Mouse (Mus musculus) CH12F3 (cell line): ENCODE measurements around the gene Tnr.

Source experiments
- in situ Hi-C: fragments of 300-500 bp; cut with MboI; formaldehyde crosslinking; loops from 2 replicates; pipeline ENCODE4 v1.14.3; 2020; ENCODE audit warnings: low sequenced_read_pairs

Gene Tnr

GRCm38 (mm10) chr1:159854261-159854660, 330.7 kb downstream of the Tnr start:
- in situ Hi-C loops = no loop called here

DNA sequence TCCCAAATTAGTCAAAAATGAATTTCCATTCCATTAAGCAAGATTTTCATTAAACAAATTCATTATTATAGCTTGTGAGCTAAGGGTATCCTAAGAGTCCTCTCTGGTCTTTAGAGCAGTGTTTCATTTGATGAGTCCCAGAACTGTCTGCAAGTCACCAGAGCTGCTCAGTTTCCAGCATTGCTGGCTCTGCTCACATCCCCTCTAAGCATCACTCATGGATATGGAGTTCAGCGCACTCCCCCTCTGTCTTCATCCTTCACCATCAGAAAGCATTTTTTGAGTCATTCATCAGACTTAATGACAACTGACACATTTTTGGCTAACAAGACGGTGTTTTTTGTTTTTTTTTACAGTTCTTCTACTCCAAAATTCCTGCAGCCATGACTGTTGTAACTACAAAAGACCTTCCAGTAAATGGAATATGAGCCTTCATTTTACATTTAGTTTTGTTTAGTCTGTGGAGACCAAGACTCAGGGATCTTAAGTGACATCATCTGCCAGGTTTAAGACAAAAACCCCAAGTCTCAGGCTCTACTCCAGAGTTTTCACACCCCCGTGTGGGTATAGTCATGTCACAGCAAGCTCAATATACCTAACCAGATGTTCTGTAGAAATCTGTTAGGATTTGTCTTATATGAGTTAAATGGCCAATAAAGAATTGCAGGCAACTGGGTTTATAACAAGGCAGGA, 338.4 kb downstream of the Tnr start:
- in situ Hi-C loops = no loop called here

DNA sequence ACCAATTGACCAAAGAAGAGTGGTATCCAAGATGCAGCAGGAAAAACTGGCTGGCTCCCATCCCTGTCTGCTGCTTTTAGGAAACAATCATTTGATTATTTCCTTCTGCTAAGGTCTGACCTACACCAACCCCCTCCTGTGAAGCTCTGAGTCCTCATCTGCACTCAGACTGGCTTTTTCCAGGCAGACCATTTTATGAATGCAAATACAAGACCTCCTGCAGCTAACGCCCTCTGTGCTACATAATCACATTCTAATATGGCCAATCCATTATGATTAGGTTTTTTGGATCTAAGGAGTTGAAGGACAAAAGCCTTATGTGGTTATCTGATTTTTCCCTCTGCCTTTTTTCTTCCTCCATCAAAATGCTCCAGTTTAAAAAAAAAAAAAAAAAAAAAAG, 342.1 kb downstream of the Tnr start:
- in situ Hi-C loops = no loop called here

- in situ Hi-C loops = no loop called here
Observed at GRCm38 (mm10) chr1:159869619-159870441, 346.3 kb downstream of the Tnr start.

DNA sequence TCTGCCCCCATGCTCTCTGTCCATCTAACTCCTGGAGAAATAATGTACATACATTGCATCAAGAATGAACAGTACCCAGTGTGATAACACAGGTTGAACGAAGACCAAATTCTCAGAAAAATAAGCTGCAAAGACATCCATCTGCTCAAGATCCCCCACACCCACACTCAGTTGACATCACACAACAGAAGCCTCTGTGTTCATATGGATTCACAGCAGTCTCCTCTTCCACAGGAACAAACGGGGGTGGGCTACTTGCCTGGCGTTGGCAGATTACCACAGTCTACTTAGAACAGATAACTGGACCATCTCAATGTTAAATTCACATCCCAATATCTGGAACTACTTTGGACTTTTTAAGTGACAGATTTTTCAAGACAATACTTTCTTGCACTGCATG, 349.3 kb downstream of the Tnr start:
- in situ Hi-C loops = no loop called here

DNA sequence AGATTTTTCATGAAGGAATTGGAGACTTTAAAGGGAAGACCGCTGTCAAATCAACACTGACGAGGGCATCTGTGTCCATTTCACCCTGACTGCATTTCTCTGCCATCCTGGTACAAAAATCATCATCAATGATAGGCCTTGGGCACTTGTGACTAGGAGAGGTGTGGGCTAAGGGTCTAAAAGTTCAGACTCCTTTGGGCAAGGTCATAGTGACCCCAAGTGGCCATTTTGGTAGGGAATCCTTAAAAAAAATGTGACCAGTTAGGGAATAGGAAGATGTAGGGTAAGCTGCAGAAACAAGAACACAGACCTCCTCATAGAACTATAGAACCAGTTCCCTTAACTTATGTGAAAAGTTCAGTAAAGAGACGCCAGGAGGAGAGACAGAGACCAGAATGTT, 355.1 kb downstream of the Tnr start:
- in situ Hi-C loops = no loop called here

DNA sequence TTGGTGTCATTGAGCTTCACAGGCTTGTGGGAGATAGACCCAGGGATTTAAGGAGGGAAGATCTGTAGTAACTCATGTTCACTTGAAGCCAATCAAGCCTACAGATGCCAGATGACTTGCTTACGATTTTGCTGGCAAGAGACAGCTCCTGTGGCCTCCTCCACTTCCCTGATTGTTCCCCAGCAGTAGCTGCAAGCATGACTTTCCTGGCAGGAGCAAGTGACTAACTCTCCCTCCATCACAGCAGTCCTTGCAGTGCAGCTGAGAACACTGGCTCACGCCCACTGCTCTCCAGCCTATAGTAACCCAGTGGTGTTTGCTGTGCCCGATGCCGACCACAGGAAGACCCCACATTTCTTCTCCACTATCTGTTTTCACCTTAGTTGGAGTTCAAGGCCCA, 356.3 kb downstream of the Tnr start:
- in situ Hi-C loops = no loop called here

GRCm38 (mm10) chr1:159885476-159885875, 361.9 kb downstream of the Tnr start:
- in situ Hi-C loops = no loop called here

- in situ Hi-C loops = no loop called here
Observed at GRCm38 (mm10) chr1:159888611-159889010, 365.0 kb downstream of the Tnr start.

DNA sequence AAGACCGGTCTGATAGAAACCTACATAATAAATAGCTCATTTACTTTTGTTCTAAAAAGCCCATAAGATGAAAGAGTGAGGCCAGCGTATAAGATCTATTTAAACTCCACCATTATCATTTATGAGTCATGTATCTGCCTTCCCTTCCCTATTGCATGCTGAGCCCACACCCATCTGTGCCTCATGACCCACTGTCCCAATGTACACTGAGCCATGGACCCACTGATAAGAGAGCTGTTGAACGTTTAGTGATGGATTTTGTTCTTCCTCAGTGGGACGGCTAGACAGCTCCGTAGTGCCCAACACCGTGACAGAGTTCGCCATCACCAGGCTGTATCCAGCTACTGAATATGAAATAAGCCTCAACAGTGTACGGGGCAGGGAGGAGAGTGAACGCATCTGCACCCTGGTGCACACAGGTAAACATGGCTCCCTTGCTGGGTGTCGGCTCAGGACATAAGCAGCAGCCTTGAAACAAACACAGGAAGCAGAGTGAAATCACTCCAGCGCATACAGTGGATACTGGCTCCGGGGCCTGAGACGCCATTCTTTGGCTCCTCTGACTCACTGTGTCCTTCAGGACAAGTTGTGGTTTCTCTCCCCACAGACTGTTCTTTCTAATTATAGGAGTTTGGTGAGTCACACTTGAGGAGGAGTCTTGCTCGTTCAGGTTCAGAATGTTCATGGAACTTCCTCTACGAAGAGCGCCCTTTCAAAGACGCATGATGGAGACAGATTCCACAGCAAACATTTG, 365.6 kb downstream of the Tnr start:
- in situ Hi-C loops = no loop called here

DNA sequence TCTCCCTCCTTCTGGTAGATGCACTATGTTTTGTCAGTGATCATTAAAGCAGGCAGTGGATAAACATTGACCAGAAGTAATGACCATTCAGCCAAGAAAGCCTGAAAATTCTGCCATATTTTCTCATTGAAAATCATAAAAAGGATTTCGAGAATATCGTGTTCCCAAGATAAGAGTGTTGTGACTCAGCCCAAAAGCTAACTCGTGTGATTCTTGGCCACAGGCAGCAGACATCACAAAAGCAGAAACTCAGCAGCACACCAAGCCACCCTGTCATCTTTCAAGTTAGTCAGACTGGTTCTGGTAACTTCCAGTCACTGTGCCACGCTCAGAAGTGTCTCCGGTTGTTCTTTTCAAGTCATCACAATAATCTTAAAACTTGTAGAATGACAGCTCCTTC, 367.0 kb downstream of the Tnr start:
- in situ Hi-C loops = no loop called here

GRCm38 (mm10) chr1:159895094-159895493, 371.5 kb downstream of the Tnr start:
- in situ Hi-C loops = no loop called here

GRCm38 (mm10) chr1:159899991-159900390, 376.4 kb downstream of the Tnr start:
- in situ Hi-C loops = no loop called here

DNA sequence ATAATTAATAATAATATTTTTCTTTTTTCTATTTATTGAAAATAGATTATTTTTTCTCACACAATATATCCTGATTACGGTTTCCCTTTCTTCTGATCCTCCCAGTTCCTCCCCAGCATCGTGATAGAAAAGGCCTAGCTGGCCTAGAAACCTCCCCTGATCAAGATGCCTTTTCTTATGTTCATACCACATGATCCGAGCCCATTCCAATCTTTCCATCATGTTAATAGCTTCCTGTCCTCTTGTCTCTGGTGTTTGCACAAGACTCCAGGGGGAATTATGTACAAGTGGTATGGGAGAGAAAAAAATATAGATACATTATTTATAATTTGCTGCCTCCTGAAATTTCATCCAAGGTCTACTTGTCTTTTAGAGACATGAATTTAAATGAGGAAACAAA, 377.1 kb downstream of the Tnr start:
- in situ Hi-C loops = no loop called here

- in situ Hi-C loops = no loop called here
Observed at GRCm38 (mm10) chr1:159901366-159902119, 378.0 kb downstream of the Tnr start.

DNA sequence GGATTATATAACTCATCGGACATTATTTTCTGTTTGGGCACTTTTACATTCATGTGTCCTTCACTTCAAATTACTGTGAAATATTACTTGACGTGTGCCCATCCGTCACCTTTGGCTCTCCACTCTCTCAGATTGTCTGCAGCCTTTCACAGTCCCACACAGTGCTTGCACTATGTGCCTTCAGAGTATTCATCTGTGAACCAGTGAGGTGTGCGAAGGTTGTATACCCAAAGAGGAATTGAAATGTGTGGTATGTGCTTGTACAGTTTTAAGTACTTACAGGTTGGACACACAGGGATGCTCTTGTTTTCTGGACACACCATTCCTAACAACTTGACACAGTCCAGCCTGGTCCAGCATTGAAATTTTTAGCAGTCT, 378.5 kb downstream of the Tnr start:
- in situ Hi-C loops = no loop called here

DNA sequence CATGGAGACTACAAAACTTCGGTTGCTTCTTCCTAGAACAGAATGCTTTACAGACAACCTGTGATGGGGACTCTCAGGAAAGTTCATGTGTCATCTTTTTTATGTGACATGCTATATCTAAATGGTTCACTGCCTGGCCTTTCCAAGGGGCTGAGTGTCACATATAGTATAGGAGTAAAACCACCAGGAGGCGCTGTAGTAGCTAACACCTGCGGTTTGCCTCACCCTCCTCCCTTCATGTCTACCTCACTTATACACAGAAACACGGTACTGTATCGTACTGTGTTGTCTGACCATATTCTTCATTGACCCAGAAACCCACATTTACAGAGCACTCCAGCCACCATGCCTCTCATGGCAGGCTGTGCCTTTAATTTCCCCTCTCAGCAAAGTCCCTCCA, 387.4 kb downstream of the Tnr start:
- in situ Hi-C loops = no loop called here

DNA sequence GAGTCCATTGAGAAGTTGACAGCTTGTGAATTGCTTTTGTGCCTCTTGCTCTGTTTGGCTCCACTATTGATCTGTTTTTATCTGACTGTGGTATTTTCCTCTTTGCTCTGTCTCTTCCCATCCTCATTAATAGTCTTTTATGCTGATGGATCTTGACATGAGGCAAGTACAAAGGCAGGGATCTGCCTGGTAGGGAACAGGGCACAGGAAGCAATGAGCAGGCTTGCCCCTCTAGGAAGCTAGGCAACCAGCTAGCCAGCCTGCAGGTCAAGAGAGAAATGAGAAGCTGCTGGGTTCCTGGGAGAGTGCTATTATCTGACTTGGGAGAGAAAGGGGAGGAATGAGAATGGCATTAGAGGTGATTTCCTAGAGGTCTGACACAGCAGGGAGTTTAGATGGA, 391.2 kb downstream of the Tnr start:
- in situ Hi-C loops = no loop called here

DNA sequence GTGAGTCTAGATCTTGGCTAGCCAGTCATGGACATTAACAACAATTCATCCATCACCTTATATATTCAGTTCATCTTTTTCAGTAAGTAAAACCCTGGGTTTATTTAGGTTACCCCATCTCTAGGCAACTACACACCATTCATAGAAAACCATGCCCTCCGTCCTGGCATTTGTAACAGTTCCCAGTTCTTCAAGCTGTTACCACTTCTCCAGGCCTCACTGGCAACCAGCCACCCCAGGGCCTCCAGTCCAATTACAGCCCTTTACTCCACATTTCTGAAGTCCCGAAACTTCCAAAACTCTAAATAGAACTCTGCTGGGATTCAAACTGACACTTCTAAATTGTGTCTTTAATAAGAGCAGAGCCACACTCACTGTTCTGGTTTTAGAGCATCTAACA, 397.0 kb downstream of the Tnr start:
- in situ Hi-C loops = no loop called here

DNA sequence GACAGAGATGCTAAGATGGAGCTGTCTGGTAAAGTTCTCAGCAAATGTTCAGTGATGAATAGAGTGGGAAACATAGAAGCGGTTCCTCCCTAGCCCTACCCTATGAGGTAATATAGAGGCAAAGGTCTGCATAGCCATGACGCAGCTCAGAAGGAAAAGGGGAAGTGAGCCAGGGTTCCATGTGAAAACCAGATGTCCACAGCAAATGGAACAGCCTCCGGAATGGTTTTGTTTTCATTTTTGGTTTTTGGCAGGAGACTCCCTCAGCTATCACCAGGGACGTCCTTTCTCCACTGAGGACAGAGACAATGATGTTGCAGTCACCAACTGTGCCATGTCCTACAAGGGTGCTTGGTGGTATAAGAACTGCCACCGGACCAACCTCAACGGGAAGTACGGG, 399.4 kb downstream of the Tnr start:
- in situ Hi-C loops = no loop called here

- in situ Hi-C loops = no loop called here
Observed at GRCm38 (mm10) chr1:159924105-159924504, 400.5 kb downstream of the Tnr start.
